Mouse (Mus musculus) pancreas, adult 10 weeks (tissue): ENCODE results near the gene Rab24. TPM values are rescaled to one million over a fixed set of nuclear protein-coding genes. Genes with fewer than 3 reads are reported as not detected.

ENCODE experiments used
- polyA plus RNA-seq: library from polyadenylated mRNA; stranded (reverse); fragments of 350-450 nt; fragmentation: Illumina TruSeq; extraction: RNeasy Lipid Tissue Mini Kit (QIAGEN cat#74804); gene quantifications from one replicate; pipeline ENCODE4 v1.2.3, GENCODE M21; 2015; ENCODE audit warnings: low read depth, low replicate concordance; ENCODE audit not compliant: insufficient read depth

Rab24 gene
- 52.6 TPM for polyA plus RNA-seq

GRCm38 (mm10) chr13:55321434-55322129 is at the start of gene Rab24:
Gene Rab24 (minus strand): TSS chr13:55321946.

GRCm38 (mm10) chr13:55369531-55370114 is 47.9 kb upstream of the Rab24 start, which contains the start of gene Rgs14:
Gene Rgs14 (plus strand): TSS chr13:55369732.

DNA sequence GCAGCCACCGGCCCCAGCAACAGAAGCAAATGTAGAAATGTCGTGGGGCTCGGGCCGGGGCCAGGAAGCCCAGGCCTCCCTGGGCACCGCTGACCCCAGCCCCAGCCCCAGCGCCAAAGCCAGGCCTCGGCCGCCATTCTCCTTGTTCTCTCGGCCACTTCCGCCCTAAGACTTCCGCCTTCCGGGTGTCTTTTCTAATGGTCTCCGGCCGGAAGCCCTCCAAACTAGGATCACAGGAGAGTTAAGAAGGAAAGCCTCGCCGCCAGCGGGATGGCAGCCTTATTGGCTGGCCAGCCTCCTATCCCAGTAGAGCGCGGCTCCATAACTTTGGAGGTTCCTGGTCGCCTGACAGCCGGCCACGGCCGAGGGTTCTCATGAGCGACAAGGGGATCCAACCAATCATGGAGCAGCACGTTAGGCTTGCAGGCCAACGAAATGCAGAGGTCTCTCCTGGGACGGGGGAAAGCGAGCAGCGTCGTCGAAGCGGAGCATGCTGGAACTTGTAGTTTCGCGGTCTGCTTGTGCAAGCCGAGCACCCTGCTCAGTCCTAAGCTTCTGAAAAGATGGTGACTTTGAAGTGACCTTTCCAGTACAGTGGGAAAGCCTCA is 40.8 kb upstream of the Rab24 start, which contains the start of gene Lman2:
TSS of gene Lman2 (minus strand) at position 331 of the 608 bp plus-strand sequence.

GRCm38 (mm10) chr13:55329683-55330566 is 8.2 kb upstream of the Rab24 start, which contains the start of gene Mxd3:
Gene Mxd3 (minus strand): TSS chr13:55329823.

GRCm38 (mm10) chr13:55319931-55320533 is 1.7 kb downstream of the Rab24 start, which contains the start of gene Prelid1:
Gene Prelid1 (plus strand): TSS chr13:55320500.

Other genes with a start within 250 kb of the Rab24 start
- 14.4 TPM for gene Uimc1, start 221.6 kb downstream of the Rab24 start, polyA plus RNA-seq
- gene Zfp346, start 216.6 kb downstream of the Rab24 start, polyA plus RNA-seq = 6.0 TPM
- gene Gm17617, start 188.4 kb downstream of the Rab24 start, polyA plus RNA-seq = not detected
- gene Fgfr4, start 169.3 kb downstream of the Rab24 start, polyA plus RNA-seq = 2.0 TPM
- 11.7 TPM for gene Nsd1, start 112.2 kb downstream of the Rab24 start, polyA plus RNA-seq
- 54.5 TPM for gene Prelid1, start 1.4 kb downstream of the Rab24 start, polyA plus RNA-seq
- gene Mxd3, start 7.9 kb upstream of the Rab24 start, polyA plus RNA-seq = not detected
- 21.4 TPM for gene Lman2, start 40.8 kb upstream of the Rab24 start, polyA plus RNA-seq
- 0.44 TPM for gene Rgs14, start 47.8 kb upstream of the Rab24 start, polyA plus RNA-seq
- not detected for gene Slc34a1, start 76.2 kb upstream of the Rab24 start, polyA plus RNA-seq
- not detected for gene Pfn3, start 93.3 kb upstream of the Rab24 start, polyA plus RNA-seq
- gene F12, start 104.8 kb upstream of the Rab24 start, polyA plus RNA-seq = not detected
- 9.0 TPM for gene Grk6, start 123.1 kb upstream of the Rab24 start, polyA plus RNA-seq
- gene Prr7, start 142.3 kb upstream of the Rab24 start, polyA plus RNA-seq = 0.63 TPM
- 5.1 TPM for gene Dbn1, start 166.2 kb upstream of the Rab24 start, polyA plus RNA-seq
- 10.5 TPM for gene Pdlim7, start 191.7 kb upstream of the Rab24 start, polyA plus RNA-seq
- 2.5 TPM for gene Dok3, start 207.3 kb upstream of the Rab24 start, polyA plus RNA-seq
- gene Ddx41, start 214.7 kb upstream of the Rab24 start, polyA plus RNA-seq = 11.5 TPM
- gene Fam193b, start 249.2 kb upstream of the Rab24 start, polyA plus RNA-seq = 137 TPM